Mouse (Mus musculus) forebrain, embryonic 13.5 days (tissue): ENCODE measurements around the gene Gm13285. TPM values are rescaled to one million over a fixed set of nuclear protein-coding genes. Genes with fewer than 3 reads are reported as not detected.

Experiments used
- polyA plus RNA-seq: library from polyadenylated mRNA; unstranded; fragments of >200 nt; fragmentation: Nextera tagmentation; extraction: Ambion mirVana; gene quantifications from 2 replicates; pipeline ENCODE4 v1.2.1, GENCODE M21; 2015

The Gm13285 gene
- polyA plus RNA-seq, 1 experiment from 2014 or later, result not detected

Other genes with a start within 250 kb of the Gm13285 start
- not detected in 2 replicates for gene Ifna15, start 241.4 kb upstream of the Gm13285 start, polyA plus RNA-seq
- gene Ifna14, start 227.9 kb upstream of the Gm13285 start, polyA plus RNA-seq, result not detected in 2 replicates
- gene Ifna9, start 207.3 kb upstream of the Gm13285 start, polyA plus RNA-seq, result not detected in 2 replicates
- not detected in 2 replicates for gene Ifna12, start 196.3 kb upstream of the Gm13285 start, polyA plus RNA-seq
- gene C87499, start 165.3 kb upstream of the Gm13285 start, polyA plus RNA-seq, result not detected in 2 replicates
- not detected in 2 replicates for gene Ifna13, start 155.2 kb upstream of the Gm13285 start, polyA plus RNA-seq
- not detected in 2 replicates for gene Ifna16, start 122.7 kb upstream of the Gm13285 start, polyA plus RNA-seq
- not detected in 2 replicates for gene Ifna2, start 115.8 kb upstream of the Gm13285 start, polyA plus RNA-seq
- not detected in 2 replicates for gene Ifnab, start 108.3 kb upstream of the Gm13285 start, polyA plus RNA-seq
- 1.1 and 2.1 TPM in 2 replicates for gene Gm26566, start 77.9 kb upstream of the Gm13285 start, polyA plus RNA-seq
- gene Klhl9, start 77.2 kb upstream of the Gm13285 start, polyA plus RNA-seq, result 120 and 125 TPM in 2 replicates
- gene Gm13271, start 44.8 kb upstream of the Gm13285 start, polyA plus RNA-seq, result not detected in 2 replicates
- gene Gm13283, start 39.5 kb upstream of the Gm13285 start, polyA plus RNA-seq, result 0.17 TPM in 1 of 2 replicates, not detected in the other
- not detected in 2 replicates for gene Gm13290, start 25.8 kb upstream of the Gm13285 start, polyA plus RNA-seq
- gene Gm13289, start 22.7 kb upstream of the Gm13285 start, polyA plus RNA-seq, result not detected in 2 replicates
- gene Gm13272, start 19.8 kb upstream of the Gm13285 start, polyA plus RNA-seq, result not detected in 2 replicates
- gene Ifnz, start 17.5 kb upstream of the Gm13285 start, polyA plus RNA-seq, result 0.18 TPM in 1 of 2 replicates, not detected in the other
- gene Gm13276, start 14.0 kb upstream of the Gm13285 start, polyA plus RNA-seq, result not detected in 2 replicates
- not detected in 2 replicates for gene Gm13277, start 11.0 kb upstream of the Gm13285 start, polyA plus RNA-seq
- not detected in 2 replicates for gene Gm13278, start 8.1 kb upstream of the Gm13285 start, polyA plus RNA-seq
- not detected in 2 replicates for gene Gm13275, start 5.2 kb upstream of the Gm13285 start, polyA plus RNA-seq
- not detected in 2 replicates for gene Gm13279, start 2.3 kb upstream of the Gm13285 start, polyA plus RNA-seq
- gene Gm13287, start 3.6 kb downstream of the Gm13285 start, polyA plus RNA-seq, result not detected in 2 replicates
- not detected in 2 replicates for gene Gm13288, start 5.9 kb downstream of the Gm13285 start, polyA plus RNA-seq
- gene Ifna7, start 16.6 kb downstream of the Gm13285 start, polyA plus RNA-seq, result not detected in 2 replicates
- gene Ifna11, start 20.3 kb downstream of the Gm13285 start, polyA plus RNA-seq, result not detected in 2 replicates
- gene Ifna6, start 27.8 kb downstream of the Gm13285 start, polyA plus RNA-seq, result not detected in 2 replicates
- not detected in 2 replicates for gene Ifna5, start 35.9 kb downstream of the Gm13285 start, polyA plus RNA-seq
- not detected in 2 replicates for gene Ifna4, start 42.2 kb downstream of the Gm13285 start, polyA plus RNA-seq
- not detected in 2 replicates for gene Ifna1, start 50.4 kb downstream of the Gm13285 start, polyA plus RNA-seq
- not detected in 2 replicates for gene Ifne, start 80.5 kb downstream of the Gm13285 start, polyA plus RNA-seq